Mouse (Mus musculus) lung, postnatal 0 days (tissue): ENCODE data around the gene Guca2a. TPM values are rescaled to one million over a fixed set of nuclear protein-coding genes. Genes with fewer than 3 reads are reported as not detected.

Experiments
- ATAC-seq: fragments of 200-750 bp; cut with Nextera tagmentation; 2 replicates; pipeline ENCODE4 v1.8.0; 2017; ENCODE audit warnings: moderate library complexity
- DNase-seq: peaks from one replicate; pipeline ENCODE4 v3.0.0-alpha.2; 2016; ENCODE audit warnings: low spot score
- H3K27ac ChIP-seq: fragments of 300-500 bp; sonication (generic); 2 replicates; pipeline ENCODE4 v1.5.1; 2014; ENCODE audit warnings: antibody characterized with exemption, mild to moderate bottlenecking, low read length, mixed read lengths
- H3K27me3 ChIP-seq: fragments of 300-500 bp; sonication (generic); replicated peaks from 2 replicates; pipeline ENCODE4 v1.6.1; 2014; ENCODE audit warnings: low read length, mixed read lengths; ENCODE audit not compliant: insufficient read depth
- H3K36me3 ChIP-seq: fragments of 300-500 bp; sonication (generic); 2 replicates; pipeline ENCODE4 v1.6.1; 2014; ENCODE audit warnings: low read length, mixed read lengths; ENCODE audit not compliant: insufficient read depth
- H3K4me1 ChIP-seq: fragments of 300-500 bp; sonication (generic); 2 replicates; pipeline ENCODE4 v1.6.1; 2014; ENCODE audit warnings: antibody characterized with exemption, low read depth, low read length, mixed read lengths; ENCODE audit not compliant: insufficient read depth
- H3K4me2 ChIP-seq: fragments of 300-500 bp; sonication (generic); replicated peaks from 2 replicates; pipeline ENCODE4 v1.6.1; 2014; ENCODE audit warnings: low read depth, mild to moderate bottlenecking, low read length, moderate library complexity, mixed read lengths
- H3K4me3 ChIP-seq: fragments of 300-500 bp; sonication (generic); 2 replicates; pipeline ENCODE4 v1.5.1; 2014; ENCODE audit warnings: low read depth, low read length
- H3K9ac ChIP-seq: fragments of 300-500 bp; sonication (generic); replicated peaks from 2 replicates; pipeline ENCODE4 v1.6.1; 2014; ENCODE audit warnings: low read depth, mild to moderate bottlenecking
- H3K9me3 ChIP-seq: fragments of 300-500 bp; sonication (generic); 2 replicates; pipeline ENCODE4 v1.6.1; 2016; ENCODE audit warnings: low read length, mixed read lengths
- CTCF ChIP-seq: IDR thresholded peaks from 2 replicates; pipeline ENCODE4 v1.5.1; 2016; ENCODE audit warnings: antibody characterized with exemption, mild to moderate bottlenecking
- EP300 ChIP-seq: IDR thresholded peaks from 2 replicates; pipeline ENCODE4 v1.6.1; 2016; ENCODE audit warnings: antibody characterized with exemption, mild to moderate bottlenecking, control low read depth
- WGBS: fragments of 180-500 bp; shearing (Covaris S2); extraction: QIAGEN DNeasy Blood & Tissue Kit; methylation state at CpG from one replicate; pipeline ENCODE4 v1.1.7; 2014; 5-methylcytosine and 5-hydroxymethylcytosine counted together
- polyA plus RNA-seq: library from polyadenylated mRNA; unstranded; fragments of >200 nt; fragmentation: Nextera tagmentation; extraction: Ambion mirVana; gene quantifications from 2 replicates; pipeline ENCODE4 v1.2.1, GENCODE M21; 2015

The Guca2a gene
- polyA plus RNA-seq, 1 experiment from 2014 or later: 2.2 TPM

DNA sequence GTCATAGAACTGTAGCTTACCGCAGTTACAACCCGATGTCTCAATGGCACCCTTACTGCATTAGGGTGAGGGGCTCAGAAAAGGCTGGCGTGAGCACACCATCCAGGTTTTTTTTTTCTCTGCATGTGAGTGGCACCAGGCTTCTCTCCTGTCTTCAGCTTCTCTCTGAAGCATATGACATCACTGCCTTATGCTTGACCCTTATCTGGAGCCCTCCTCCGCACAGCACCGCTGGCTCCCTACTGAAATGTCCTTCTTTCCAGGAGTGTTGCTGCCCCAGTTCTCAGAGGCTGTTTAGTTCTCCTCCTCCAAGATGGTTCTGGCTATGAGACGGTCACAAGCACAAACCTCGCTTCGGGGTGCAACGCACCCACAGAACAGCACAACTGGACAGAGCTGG is 33.7 kb downstream of the Guca2a start:
- WGBS: 85% methylated on average over 9 of the region's 9 CpGs
- Histone ChIP-seq H3K4me2 (no peak overlapping the region), H3K36me3 (no peaks in the 10 kb centered on the region), H3K9ac (no peak overlapping the region), H3K27ac (no peak overlapping the region), H3K9me3 (no peaks in the 10 kb centered on the region), H3K27me3 (no peaks in the 10 kb centered on the region), H3K4me1 (no peaks in the 10 kb centered on the region), H3K4me3 (no peak overlapping the region)
- DNase-seq (no peak), ATAC-seq (no peak)
- TF ChIP-seq EP300 (no peak), CTCF (no peak)

DNA sequence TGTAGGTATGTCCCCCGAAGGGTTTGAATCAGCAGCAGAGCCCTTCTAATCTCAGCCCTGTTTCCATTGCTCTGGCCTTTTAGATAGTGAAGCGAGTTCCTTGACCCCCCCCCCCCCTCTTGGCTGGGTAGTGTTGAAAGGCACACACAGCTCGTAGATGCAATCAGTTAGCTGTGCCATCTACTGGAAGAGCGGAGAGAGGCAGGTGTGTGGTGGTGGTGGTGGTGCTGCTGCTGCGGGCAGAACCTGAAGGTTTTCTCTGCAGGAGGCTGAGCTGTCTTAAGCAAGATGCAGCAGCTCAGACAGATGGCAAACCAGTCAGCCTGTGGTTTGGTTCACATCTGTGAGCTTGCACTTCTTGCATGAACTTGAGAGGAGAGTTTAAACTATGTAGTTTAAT is 35.2 kb downstream of the Guca2a start:
- Histone ChIP-seq H3K27me3 (no peaks in the 10 kb centered on the region), H3K4me3 (no peak overlapping the region), H3K36me3 (no peaks in the 10 kb centered on the region), H3K4me2 (no peak overlapping the region), H3K9me3 (no peaks in the 10 kb centered on the region), H3K27ac (no peak overlapping the region), H3K9ac (no peak overlapping the region), H3K4me1 (no peaks in the 10 kb centered on the region)
- ATAC-seq: no peak
- WGBS: 31% methylated on average over 5 of the region's 5 CpGs
- TF ChIP-seq EP300 (no peak), CTCF (peak; percentile 45)
- DNase-seq: no peak

DNA sequence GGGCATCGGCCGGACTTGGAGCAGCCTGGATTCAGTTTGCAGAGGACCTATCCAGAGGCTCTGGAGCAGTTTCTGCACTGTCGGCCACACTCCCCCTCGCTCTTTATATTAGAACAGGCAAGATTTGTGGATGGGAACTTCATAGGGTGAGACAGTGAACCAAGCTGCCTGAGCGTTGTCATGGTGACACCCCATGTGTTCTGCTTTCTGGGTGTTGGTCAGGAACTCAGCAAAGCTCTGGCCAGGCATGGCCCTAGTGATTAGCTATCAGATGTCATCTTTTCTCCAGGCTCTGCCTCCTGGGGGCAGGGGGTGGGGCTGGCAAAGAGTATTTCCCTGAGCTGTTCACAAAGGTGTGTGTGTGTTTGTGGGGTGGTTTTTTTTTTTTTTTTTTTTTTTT is 45.1 kb downstream of the Guca2a start:
- no peak overlapping the region for H3K4me2 ChIP-seq
- H3K4me3 ChIP-seq: no peak overlapping the region
- DNase-seq: no peak
- no peaks in the 10 kb centered on the region for H3K9me3 ChIP-seq
- no peaks in the 10 kb centered on the region for H3K36me3 ChIP-seq
- H3K4me1 ChIP-seq: no peaks in the 10 kb centered on the region
- WGBS: 61% methylated on average over 5 of the region's 5 CpGs
- H3K9ac ChIP-seq: no peak overlapping the region
- no peak for ATAC-seq
- H3K27ac ChIP-seq: no peak overlapping the region
- no peak for TF ChIP-seq CTCF
- TF ChIP-seq EP300: no peak
- H3K27me3 ChIP-seq: no peaks in the 10 kb centered on the region

DNA sequence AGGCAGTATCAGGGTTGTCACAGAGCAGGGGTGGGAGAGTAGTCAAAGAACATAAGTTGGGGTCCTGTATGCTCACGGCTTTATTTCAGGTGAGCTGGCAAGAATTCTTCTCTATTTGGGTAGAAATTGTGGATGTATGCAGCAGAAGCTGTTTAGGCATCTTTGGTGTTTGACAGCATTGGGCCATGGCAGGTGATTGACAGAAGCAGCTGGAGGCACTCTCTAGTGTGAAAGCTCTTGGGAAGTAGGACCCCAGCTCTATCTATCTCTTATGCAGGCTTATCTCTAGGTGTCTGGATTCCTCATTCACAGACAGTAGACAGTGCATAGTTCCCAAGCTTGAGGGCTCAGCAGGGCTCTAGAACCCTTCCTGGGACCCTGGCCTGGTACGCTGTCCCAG is 48.2 kb downstream of the Guca2a start:
- ATAC-seq (no peak), DNase-seq (no peak)

More for the DNA sequence above, 48.2 kb downstream of the Guca2a start:
- Histone ChIP-seq H3K9ac (no peak overlapping the region), H3K4me2 (no peak overlapping the region), H3K27ac (no peak overlapping the region), H3K27me3 (no peaks in the 10 kb centered on the region), H3K4me1 (no peaks in the 10 kb centered on the region), H3K9me3 (no peaks in the 10 kb centered on the region), H3K36me3 (no peaks in the 10 kb centered on the region), H3K4me3 (no peak overlapping the region)
- TF ChIP-seq CTCF (no peak), EP300 (no peak)
- WGBS: 93% methylated on average over 2 of the region's 2 CpGs

Other genes starting within 250 kb of the Guca2a start
- 7.3 and 7.8 TPM in 2 replicates for gene Ccdc30, start 222.2 kb upstream of the Guca2a start, polyA plus RNA-seq
- gene Ppcs, start 215.3 kb upstream of the Guca2a start, polyA plus RNA-seq: 28.4 and 30.5 TPM in 2 replicates
- 2.9 and 3.3 TPM in 2 replicates for gene Zmynd12, start 214.9 kb upstream of the Guca2a start, polyA plus RNA-seq
- gene Rimkla, start 145.1 kb upstream of the Guca2a start, polyA plus RNA-seq: 0.30 and 0.31 TPM in 2 replicates
- gene Foxj3, start 100.7 kb upstream of the Guca2a start, polyA plus RNA-seq: 10.1 and 11.6 TPM in 2 replicates
- 5.9 TPM in 2 replicates for gene Frg2f1, start 98.2 kb upstream of the Guca2a start, polyA plus RNA-seq
- gene Guca2b, start 21.2 kb downstream of the Guca2a start, polyA plus RNA-seq: not detected in 2 replicates
- 30.7 and 37.6 TPM in 2 replicates for gene Hivep3, start 96.1 kb downstream of the Guca2a start, polyA plus RNA-seq